Comparison of ENCODE assay signal across 10 mouse cellular contexts in genomic region chr5:139017371-139018124, GRCm38 (mm10). TPM values are rescaled to one million over a fixed set of nuclear protein-coding genes. Genes with fewer than 3 reads are reported as not detected.
A peak's percentile ranks its signal among the peaks of the same experiment; 100 is the strongest.
DNase-seq lines count a peak whose midpoint lies in the region; ATAC-seq and TF ChIP-seq lines count a peak whose summit lies in the region.
"Had no signal": no experiment of that assay in that cellular context is flagged by ENCODE, and none has a peak within 500 bp of the region (broad histone marks: within the 10 kb centered on the region; RNA-seq: fewer than 3 reads in every experiment).

No protein-coding gene starts in this region.

- intact Hi-C loops in left cerebral cortex, postnatal 14 days (cut with DNase I), result no loop called here

- H3K4me1 ChIP-seq in brown adipose tissue, adult 24 weeks (ENCODE audit: control insufficient read depth, insufficient read depth, insufficient read length, low read length), result peaks cover 25% of the 10 kb centered on the region
- no peaks in the 10 kb centered on the region for H3K4me1 ChIP-seq in forebrain, postnatal 0 days (ENCODE audit: insufficient read depth)
- H3K4me1 ChIP-seq in forebrain, embryonic 13.5 days, result no peaks in the 10 kb centered on the region
- H3K4me1 ChIP-seq: embryonic facial prominence, embryonic 12.5 days had no signal

- no peak overlapping the region for H3K4me2 ChIP-seq in forebrain, postnatal 0 days (ENCODE audit: low read depth)
- no peak overlapping the region for H3K4me2 ChIP-seq in forebrain, embryonic 13.5 days
- H3K4me2 ChIP-seq: embryonic facial prominence, embryonic 12.5 days had no signal

- 77% methylated on average over 15 of the region's 15 CpGs for WGBS in forebrain, postnatal 0 days
- WGBS in forebrain, embryonic 13.5 days, result 82% methylated on average over 15 of the region's 15 CpGs

- peak overlapping the region; percentile 41 for H3K27ac ChIP-seq in brown adipose tissue, adult 24 weeks (replicated peaks; ENCODE audit: low read depth, low read length)
- H3K27ac ChIP-seq in forebrain, postnatal 0 days (ENCODE audit: low read depth, low read length), result no peak overlapping the region
- H3K27ac ChIP-seq in forebrain, embryonic 13.5 days, result no peak overlapping the region
- H3K27ac ChIP-seq: embryonic facial prominence, embryonic 12.5 days had no signal

- H3K4me3 ChIP-seq in brown adipose tissue, adult 24 weeks (ENCODE audit: insufficient read depth, low read depth, low read length), result no peak overlapping the region
- H3K4me3 ChIP-seq in forebrain, postnatal 0 days (ENCODE audit: low read depth, low read length), result no peak overlapping the region
- no peak overlapping the region for H3K4me3 ChIP-seq in forebrain, embryonic 13.5 days
- H3K4me3 ChIP-seq: embryonic facial prominence, embryonic 12.5 days had no signal

- no peak for TF ChIP-seq CTCF in forebrain, postnatal 0 days (IDR thresholded peaks at IDR 0.05; ENCODE audit: low read depth)

- no peaks in the 10 kb centered on the region for H3K9me3 ChIP-seq in forebrain, postnatal 0 days (ENCODE audit: low read length)
- H3K9me3 ChIP-seq in forebrain, embryonic 13.5 days (replicated peaks), result no peaks in the 10 kb centered on the region
- H3K9me3 ChIP-seq: embryonic facial prominence, embryonic 12.5 days; G1E had no signal

- peak; percentile 54 to 62 for DNase-seq in left cerebral cortex, postnatal 14 days (ENCODE audit: low spot score in 2 of 2)
- DNase-seq in left cerebral cortex, adult 8-10 months (ENCODE audit: low spot score in 2 of 2), result no peak
- peak; percentile 92 for DNase-seq in heart, postnatal 4 days
- DNase-seq in lung, postnatal 36 days, result peak; percentile 89
- DNase-seq in forebrain, postnatal 0 days, result no peak
- DNase-seq in layer of hippocampus, postnatal 36 days, result no peak

- no peaks in the 10 kb centered on the region for H3K27me3 ChIP-seq in forebrain, postnatal 0 days (ENCODE audit: insufficient read depth, low read length)
- no peaks in the 10 kb centered on the region for H3K27me3 ChIP-seq in forebrain, embryonic 13.5 days
- H3K27me3 ChIP-seq: embryonic facial prominence, embryonic 12.5 days had no signal

- no peak overlapping the region for H3K9ac ChIP-seq in forebrain, postnatal 0 days
- H3K9ac ChIP-seq in forebrain, embryonic 13.5 days, result no peak overlapping the region
- H3K9ac ChIP-seq: embryonic facial prominence, embryonic 12.5 days had no signal

- no peak for ATAC-seq in forebrain, postnatal 0 days
- no peak for ATAC-seq in forebrain, embryonic 13.5 days

- peaks cover 30% of the 10 kb centered on the region for H3K36me3 ChIP-seq in forebrain, postnatal 0 days (ENCODE audit: insufficient read depth)
- H3K36me3 ChIP-seq in forebrain, embryonic 13.5 days (ENCODE audit: poor library complexity, severe bottlenecking), result peaks cover 23% of the 10 kb centered on the region; the same call in 1 of the 2 replicates
- H3K36me3 ChIP-seq: G1E had no signal

RNA-seq across cellular contexts. Expression of gene Pdgfa, which starts 20.4 kb away (rescaled TPM):
- 10 to 100 TPM; 52.1 to 57.9 TPM for total RNA-seq in left cerebral cortex, postnatal 14 days (2021)
- total RNA-seq in left cerebral cortex, adult 8-10 months (2022), result 10 to 100 TPM; 41.9 to 48.3 (median 44.5) TPM
- polyA plus RNA-seq in brown adipose tissue, adult 24 weeks (2012; ENCODE audit: insufficient read depth, insufficient read length, missing spikeins), result 5.5 and 6.9 TPM in 2 replicates
- 10 to 100 TPM; 54.5 to 59.3 TPM for total RNA-seq in heart, postnatal 4 days (2021)
- total RNA-seq in forebrain, postnatal 0 days (2014; rRNA removed), result 57.8 and 63.4 TPM in 2 replicates
- polyA plus RNA-seq in forebrain, postnatal 0 days (2015; fragmentation: Nextera tagmentation; extraction: Ambion mirVana), result 43.3 and 47.8 TPM in 2 replicates
- polyA plus RNA-seq in forebrain, embryonic 13.5 days (2015; fragmentation: Nextera tagmentation; extraction: Ambion mirVana), result 7.7 and 10.3 TPM in 2 replicates
- total RNA-seq in layer of hippocampus, postnatal 36 days (2021), result 10 to 100 TPM; 36.1 to 40.8 TPM
- total RNA-seq: G1E had no signal
- polyA plus RNA-seq: G1E had no signal

Comparison
In these comparisons a context has a peak if more than half of its experiments do, and no peak if none do; other contexts are left out.
1. DNase-seq: peak in left cerebral cortex, postnatal 14 days (2 of 2), heart, postnatal 4 days (single experiment) and lung, postnatal 36 days (single experiment); none in left cerebral cortex, adult 8-10 months (0 of 2), forebrain, postnatal 0 days (single experiment) and layer of hippocampus, postnatal 36 days (0 of 2).